Mouse (Mus musculus): ENCODE results near the gene Tjp1. TPM values are rescaled to one million over a fixed set of nuclear protein-coding genes. Genes with fewer than 3 reads are reported as not detected.
A peak's percentile ranks its signal among the peaks of the same experiment; 100 is the strongest.

Tjp1 gene
- total and polyA plus RNA-seq, 2 experiments from 2014 or later = 15.0 to 33.9 TPM

DNA sequence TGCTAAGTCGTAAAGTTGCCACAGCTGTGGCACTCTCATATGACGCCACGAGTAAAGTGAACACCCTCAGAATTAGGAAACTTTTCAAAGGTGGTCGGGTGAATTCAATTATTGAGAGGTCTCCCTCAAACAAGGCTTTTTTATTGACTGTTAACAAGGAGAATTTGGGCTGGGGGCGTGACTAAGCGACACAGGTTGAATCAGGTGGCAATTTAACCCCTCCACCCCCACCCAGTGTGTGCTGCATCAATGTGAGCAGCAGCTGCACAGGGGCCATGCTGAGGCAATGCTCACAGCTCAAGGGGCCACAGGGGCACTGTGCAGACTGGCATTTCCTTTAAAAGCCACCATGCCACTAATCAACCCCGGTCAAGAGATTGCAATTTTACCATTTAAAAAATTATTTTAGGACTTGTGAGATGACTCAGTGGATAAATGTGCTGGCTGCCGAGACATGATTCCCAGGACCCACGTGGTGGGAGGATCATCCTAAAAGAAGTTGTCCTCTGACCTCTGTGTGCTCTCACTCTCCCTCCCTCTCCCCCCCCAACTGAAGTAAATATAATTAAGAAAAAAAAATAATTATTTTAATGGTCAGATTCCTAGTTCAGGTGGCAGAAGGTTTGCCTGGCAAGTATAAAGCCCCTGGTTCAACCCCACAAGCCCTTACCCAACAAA is 96.4 kb downstream of the Tjp1 start:
- H3K4me3 ChIP-seq (ENCODE audit: low read depth, low read length) = no peak overlapping the region
- no peak overlapping the region for H3K27ac ChIP-seq (ENCODE audit: low read depth)
- H3K9ac ChIP-seq (replicated peaks; ENCODE audit: low read depth, low read length) = no peak overlapping the region
- DNase-seq (ENCODE audit: low spot score) (no peak), ATAC-seq (ENCODE audit: insufficient read depth, low read depth) (no peak)
- H3K36me3 ChIP-seq (replicated peaks; ENCODE audit: control insufficient read depth, insufficient read depth, low read length) = no peaks in the 10 kb centered on the region
- TF ChIP-seq EP300 (IDR thresholded peaks at IDR 0.05; ENCODE audit: low read depth) (no peak), CTCF (IDR thresholded peaks at IDR 0.05; ENCODE audit: low read depth) (no peak)
- no peak overlapping the region for H3K4me2 ChIP-seq (ENCODE audit: low read depth, low read length)
- 63% methylated on average over 9 of the region's 9 CpGs for WGBS
- no peaks in the 10 kb centered on the region for H3K27me3 ChIP-seq (ENCODE audit: control insufficient read depth, insufficient read depth, low read length)
- no peaks in the 10 kb centered on the region for H3K9me3 ChIP-seq (replicated peaks; ENCODE audit: control insufficient read depth, low read length)
- H3K4me1 ChIP-seq (ENCODE audit: control insufficient read depth, insufficient read depth) = no peaks in the 10 kb centered on the region

DNA sequence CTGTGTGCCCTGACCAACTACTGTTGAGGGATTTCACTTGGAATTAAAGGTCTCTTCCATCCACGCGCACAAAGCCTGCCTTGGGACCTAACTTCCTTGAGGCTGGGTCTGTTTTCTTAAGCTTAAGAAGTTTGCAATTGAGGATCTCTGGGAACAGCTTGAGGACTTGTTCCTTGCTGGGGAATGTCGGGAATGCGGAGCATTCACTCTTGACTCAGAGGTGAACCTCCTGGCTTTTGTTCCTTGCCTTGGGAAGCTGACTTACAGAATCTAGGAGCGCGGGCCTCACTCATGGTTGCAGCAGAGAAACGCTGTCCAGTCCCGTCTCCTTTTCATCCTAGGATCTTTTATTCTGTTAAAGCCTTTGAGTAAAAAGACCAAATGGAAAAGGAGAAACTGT is 97.2 kb downstream of the Tjp1 start:
- TF ChIP-seq CTCF (IDR thresholded peaks at IDR 0.05; ENCODE audit: low read depth) = no peak
- no peak overlapping the region for H3K27ac ChIP-seq (ENCODE audit: low read depth)
- 29% methylated on average over 8 of the region's 8 CpGs for WGBS

DNA sequence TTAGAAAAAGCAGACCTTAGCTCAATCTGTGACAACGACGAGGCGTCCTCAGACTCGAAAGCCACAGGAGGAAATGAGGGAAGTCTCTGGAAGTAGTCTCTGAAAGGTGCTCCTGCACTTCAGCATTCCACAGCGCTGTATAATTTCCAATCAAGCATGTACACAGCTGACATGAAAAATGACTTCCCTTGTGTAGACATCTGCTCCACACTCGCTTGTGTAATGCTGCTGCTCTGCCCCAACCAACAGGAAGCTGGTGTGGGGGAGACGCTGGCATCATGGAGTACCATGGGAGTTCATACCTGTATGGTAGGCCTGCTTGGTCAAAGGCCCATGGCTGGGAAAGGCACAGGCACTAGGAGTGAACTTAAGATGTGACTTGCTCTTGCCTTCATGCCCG is 103.1 kb downstream of the Tjp1 start:
- Histone ChIP-seq H3K27ac (ENCODE audit: low read depth) (no peak overlapping the region), H3K4me2 (ENCODE audit: low read depth, low read length) (no peak overlapping the region), H3K9ac (replicated peaks; ENCODE audit: low read depth, low read length) (no peak overlapping the region), H3K4me3 (ENCODE audit: low read depth, low read length) (no peak overlapping the region), H3K4me1 (ENCODE audit: control insufficient read depth, insufficient read depth) (0 out of 2 replicates have a peak, but pooled peaks cover 2% of the 10 kb centered on the region), H3K36me3 (replicated peaks; ENCODE audit: control insufficient read depth, insufficient read depth, low read length) (no peaks in the 10 kb centered on the region), H3K27me3 (ENCODE audit: control insufficient read depth, insufficient read depth, low read length) (no peaks in the 10 kb centered on the region), H3K9me3 (replicated peaks; ENCODE audit: control insufficient read depth, low read length) (no peaks in the 10 kb centered on the region)
- DNase-seq (ENCODE audit: low spot score) = no peak
- TF ChIP-seq CTCF (IDR thresholded peaks at IDR 0.05; ENCODE audit: low read depth) = no peak
- TF ChIP-seq EP300 (IDR thresholded peaks at IDR 0.05; ENCODE audit: low read depth) = no peak
- WGBS = 68% methylated on average over 8 of the region's 8 CpGs
- no peak for ATAC-seq (ENCODE audit: insufficient read depth, low read depth)

More for the DNA sequence above, 97.2 kb downstream of the Tjp1 start:
- Histone ChIP-seq H3K4me2 (ENCODE audit: low read depth, low read length) (no peak overlapping the region), H3K4me3 (ENCODE audit: low read depth, low read length) (no peak overlapping the region), H3K27me3 (ENCODE audit: control insufficient read depth, insufficient read depth, low read length) (no peaks in the 10 kb centered on the region), H3K4me1 (ENCODE audit: control insufficient read depth, insufficient read depth) (no peaks in the 10 kb centered on the region), H3K9me3 (replicated peaks; ENCODE audit: control insufficient read depth, low read length) (no peaks in the 10 kb centered on the region), H3K36me3 (replicated peaks; ENCODE audit: control insufficient read depth, insufficient read depth, low read length) (no peaks in the 10 kb centered on the region), H3K9ac (replicated peaks; ENCODE audit: low read depth, low read length) (no peak overlapping the region)
- DNase-seq (ENCODE audit: low spot score) (no peak), ATAC-seq (ENCODE audit: insufficient read depth, low read depth) (no peak)

DNA sequence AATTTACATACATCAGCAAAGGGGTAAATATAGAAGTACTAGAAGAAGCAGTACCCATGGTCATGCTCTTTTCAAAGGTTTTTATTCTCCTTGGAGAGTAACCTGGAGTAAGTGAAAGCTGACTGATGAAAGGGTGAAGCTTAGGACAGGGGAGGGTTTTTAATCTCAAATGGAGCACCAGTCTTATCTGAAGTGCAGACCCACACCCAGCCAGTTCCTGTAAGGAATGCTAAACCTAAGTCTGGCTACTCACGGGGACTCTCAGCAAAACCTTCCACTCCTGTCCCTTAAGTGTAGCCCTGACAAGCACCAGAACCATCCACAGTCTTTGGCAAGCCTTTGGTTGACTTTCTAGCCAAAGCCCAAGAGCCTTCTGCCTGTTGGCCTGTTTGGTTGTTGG is 105.1 kb downstream of the Tjp1 start:
- Histone ChIP-seq H3K9me3 (replicated peaks; ENCODE audit: control insufficient read depth, low read length) (no peaks in the 10 kb centered on the region), H3K4me1 (ENCODE audit: control insufficient read depth, insufficient read depth) (peaks cover 13% of the 10 kb centered on the region; the same call in 1 of the 2 replicates), H3K4me3 (ENCODE audit: low read depth, low read length) (no peak overlapping the region), H3K36me3 (replicated peaks; ENCODE audit: control insufficient read depth, insufficient read depth, low read length) (no peaks in the 10 kb centered on the region), H3K4me2 (ENCODE audit: low read depth, low read length) (no peak overlapping the region), H3K27me3 (ENCODE audit: control insufficient read depth, insufficient read depth, low read length) (no peaks in the 10 kb centered on the region), H3K27ac (ENCODE audit: low read depth) (no peak overlapping the region), H3K9ac (replicated peaks; ENCODE audit: low read depth, low read length) (no peak overlapping the region)
- ATAC-seq (ENCODE audit: insufficient read depth, low read depth) (no peak), DNase-seq (ENCODE audit: low spot score) (no peak)
- TF ChIP-seq CTCF (IDR thresholded peaks at IDR 0.05; ENCODE audit: low read depth) (no peak), EP300 (IDR thresholded peaks at IDR 0.05; ENCODE audit: low read depth) (no peak)
- WGBS = 14% methylated on average over 1 of the region's 1 CpGs

DNA sequence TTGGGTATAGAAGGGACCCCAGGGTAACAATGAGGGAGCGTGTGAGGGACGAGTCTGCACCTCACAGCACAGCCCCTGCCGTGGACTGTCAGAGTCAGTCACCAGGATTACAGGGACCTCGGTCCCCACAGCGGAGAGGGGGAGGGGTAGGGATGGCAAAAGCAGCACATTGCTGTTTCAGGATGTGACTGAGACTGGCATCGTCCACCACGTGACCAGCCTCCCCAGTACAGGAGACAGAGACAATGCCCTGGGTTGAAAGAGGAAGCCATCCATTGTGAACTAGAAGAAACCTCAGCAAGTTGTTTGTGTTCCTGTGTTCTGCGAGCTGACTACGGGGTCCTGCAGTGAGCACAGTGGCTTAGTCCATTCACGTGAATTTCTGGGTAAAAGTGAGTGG is 106.1 kb downstream of the Tjp1 start:
- H3K36me3 ChIP-seq (replicated peaks; ENCODE audit: control insufficient read depth, insufficient read depth, low read length) = no peaks in the 10 kb centered on the region
- peak; percentile 65 for ATAC-seq (ENCODE audit: insufficient read depth, low read depth)
- H3K27ac ChIP-seq (ENCODE audit: low read depth) = peak overlapping the region; percentile 57; the same call in 1 of the 2 replicates
- no peak for TF ChIP-seq EP300 (IDR thresholded peaks at IDR 0.05; ENCODE audit: low read depth)
- TF ChIP-seq CTCF (IDR thresholded peaks at IDR 0.05; ENCODE audit: low read depth) = no peak
- peaks cover 22% of the 10 kb centered on the region for H3K4me1 ChIP-seq (ENCODE audit: control insufficient read depth, insufficient read depth)
- no peaks in the 10 kb centered on the region for H3K9me3 ChIP-seq (replicated peaks; ENCODE audit: control insufficient read depth, low read length)
- H3K9ac ChIP-seq (replicated peaks; ENCODE audit: low read depth, low read length) = no peak overlapping the region
- peak overlapping the region; percentile 21; the same call in 1 of the 2 replicates for H3K4me2 ChIP-seq (ENCODE audit: low read depth, low read length)
- 40% methylated on average over 10 of the region's 10 CpGs for WGBS
- no peak for DNase-seq (ENCODE audit: low spot score)
- H3K4me3 ChIP-seq (ENCODE audit: low read depth, low read length) = no peak overlapping the region
- no peaks in the 10 kb centered on the region for H3K27me3 ChIP-seq (ENCODE audit: control insufficient read depth, insufficient read depth, low read length)

DNA sequence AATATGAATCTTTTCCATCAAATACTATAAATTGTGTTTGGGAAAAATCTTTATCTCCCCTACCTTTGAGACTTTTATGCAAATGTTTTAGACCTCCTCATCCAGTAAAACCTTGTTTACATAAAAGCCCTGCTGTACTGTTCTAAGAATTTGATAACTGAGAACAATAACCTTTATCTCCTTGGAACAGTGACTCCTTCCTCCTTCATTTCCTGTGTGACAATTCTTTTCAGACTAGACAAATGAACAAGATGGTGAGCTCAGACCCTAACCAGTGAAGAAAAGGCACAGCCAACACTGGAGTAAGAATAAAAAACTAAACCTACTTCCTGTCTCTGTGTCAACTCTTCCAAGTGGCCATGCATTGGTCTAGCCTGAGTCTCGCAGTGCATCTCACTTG is 107.7 kb downstream of the Tjp1 start:
- H3K9me3 ChIP-seq (replicated peaks; ENCODE audit: control insufficient read depth, low read length) = no peaks in the 10 kb centered on the region
- H3K4me2 ChIP-seq (ENCODE audit: low read depth, low read length) = no peak overlapping the region
- WGBS = 66% methylated on average over 1 of the region's 1 CpGs
- DNase-seq (ENCODE audit: low spot score) (no peak), ATAC-seq (ENCODE audit: insufficient read depth, low read depth) (no peak)
- no peak overlapping the region for H3K4me3 ChIP-seq (ENCODE audit: low read depth, low read length)
- peaks cover 25% of the 10 kb centered on the region for H3K4me1 ChIP-seq (ENCODE audit: control insufficient read depth, insufficient read depth)
- TF ChIP-seq CTCF (IDR thresholded peaks at IDR 0.05; ENCODE audit: low read depth) (no peak), EP300 (IDR thresholded peaks at IDR 0.05; ENCODE audit: low read depth) (no peak)
- no peaks in the 10 kb centered on the region for H3K36me3 ChIP-seq (replicated peaks; ENCODE audit: control insufficient read depth, insufficient read depth, low read length)
- no peak overlapping the region for H3K9ac ChIP-seq (replicated peaks; ENCODE audit: low read depth, low read length)
- H3K27me3 ChIP-seq (ENCODE audit: control insufficient read depth, insufficient read depth, low read length) = no peaks in the 10 kb centered on the region
- peak overlapping the region; percentile 60 for H3K27ac ChIP-seq (ENCODE audit: low read depth)
